Mouse (Mus musculus) thymus, postnatal 14 days (tissue): ENCODE measurements around the gene Eml6.
A peak's percentile ranks its signal among the peaks of the same experiment; 100 is the strongest.
"Not testable (repeated sequence)": the region's sequence is repeated elsewhere in the genome, so short reads cannot be mapped to it uniquely, and the experiment has no call there.

Experiments
- DNase-seq: peaks from one replicate; pipeline ENCODE4 v3.0.0; 2021

Gene Eml6

GRCm38 (mm10) chr11:30025835-30026472 lies at the start of gene Eml6:
TSS of gene Eml6 (minus strand) at chr11:30026033.
- peak; percentile 34 for DNase-seq

- no peak for DNase-seq
Observed at GRCm38 (mm10) chr11:30057299-30057698, 31.5 kb upstream of the Eml6 start.

- no peak for DNase-seq
Observed at GRCm38 (mm10) chr11:30025144-30025543, 689 bp downstream of the Eml6 start.

- peak; percentile 3 for DNase-seq
Observed at GRCm38 (mm10) chr11:30024261-30025071, 1.4 kb downstream of the Eml6 start.

- no peak for DNase-seq
Observed at GRCm38 (mm10) chr11:29986257-29986656, 39.6 kb downstream of the Eml6 start.

GRCm38 (mm10) chr11:29968874-29969273 lies 57.0 kb downstream of the Eml6 start:
- no peak for DNase-seq

GRCm38 (mm10) chr11:29959366-29959765 lies 66.5 kb downstream of the Eml6 start:
- DNase-seq: no peak

- no peak for DNase-seq
Observed at GRCm38 (mm10) chr11:29944661-29945060, 81.2 kb downstream of the Eml6 start.

- no peak for DNase-seq
Observed at GRCm38 (mm10) chr11:29924332-29924731, 101.5 kb downstream of the Eml6 start.

GRCm38 (mm10) chr11:29923851-29924250 lies 102.0 kb downstream of the Eml6 start:
- DNase-seq: no peak

GRCm38 (mm10) chr11:29913180-29913579 lies 112.7 kb downstream of the Eml6 start:
- DNase-seq: no peak

- no peak for DNase-seq
Observed at GRCm38 (mm10) chr11:29909330-29909729, 116.5 kb downstream of the Eml6 start.

GRCm38 (mm10) chr11:29885160-29885559 lies 140.7 kb downstream of the Eml6 start:
- DNase-seq: peak; percentile 47

GRCm38 (mm10) chr11:29884355-29884754 lies 141.5 kb downstream of the Eml6 start:
- DNase-seq: no peak

- DNase-seq: no peak
Observed at GRCm38 (mm10) chr11:29883024-29883423, 142.8 kb downstream of the Eml6 start.

- no peak for DNase-seq
Observed at GRCm38 (mm10) chr11:29879641-29880040, 146.2 kb downstream of the Eml6 start.

GRCm38 (mm10) chr11:29877981-29878380 lies 147.9 kb downstream of the Eml6 start:
- no peak for DNase-seq

- no peak for DNase-seq
Observed at GRCm38 (mm10) chr11:29877280-29877679, 148.6 kb downstream of the Eml6 start.

- DNase-seq: not testable (repeated sequence)
Observed at GRCm38 (mm10) chr11:29874781-29875180, 151.1 kb downstream of the Eml6 start.

GRCm38 (mm10) chr11:29870174-29870573 lies 155.7 kb downstream of the Eml6 start:
- DNase-seq: no peak

GRCm38 (mm10) chr11:29864269-29864668 lies 161.6 kb downstream of the Eml6 start:
- DNase-seq: no peak

- peak; percentile 6 for DNase-seq
Observed at GRCm38 (mm10) chr11:29861750-29862397, 164.0 kb downstream of the Eml6 start.

- DNase-seq: no peak
Observed at GRCm38 (mm10) chr11:29861040-29861439, 164.8 kb downstream of the Eml6 start.
